Mouse (Mus musculus) mouse trophoblast stem cell (cell line): ENCODE data around the gene Hnrnpc.
"Not testable (repeated sequence)": the region's sequence is repeated elsewhere in the genome, so short reads cannot be mapped to it uniquely, and the experiment has no call there.

ENCODE experiments used
- in situ Hi-C, 2 experiments: fragments of 300-500 bp; cut with MseI, MboI; formaldehyde crosslinking; loops; 2 replicates in 1 of 2; 3 replicates in 1 of 2; pipeline ENCODE4 v1.15.1; 2025

Hnrnpc gene

GRCm38 (mm10) chr14:52103474-52103855 is 363 bp downstream of the Hnrnpc start:
- in situ Hi-C loops, result no loop called here

- in situ Hi-C loops, result no loop called here
Measured at GRCm38 (mm10) chr14:52101285-52102157, 2.3 kb downstream of the Hnrnpc start.

- in situ Hi-C loops, result no loop called here
Measured at GRCm38 (mm10) chr14:52100170-52100960, 3.5 kb downstream of the Hnrnpc start.

- in situ Hi-C loops, result no loop called here
Measured at GRCm38 (mm10) chr14:52099563-52099962, 4.3 kb downstream of the Hnrnpc start.

- in situ Hi-C loops, result not testable (repeated sequence)
Measured at GRCm38 (mm10) chr14:52098387-52098786, 5.4 kb downstream of the Hnrnpc start.

GRCm38 (mm10) chr14:52097191-52097590 is 6.6 kb downstream of the Hnrnpc start:
- in situ Hi-C loops, result not testable (repeated sequence)

GRCm38 (mm10) chr14:52094533-52094932 is 9.3 kb downstream of the Hnrnpc start:
- in situ Hi-C loops, result no loop called here

- in situ Hi-C loops, result no loop called here
Measured at GRCm38 (mm10) chr14:52083083-52083482, 20.7 kb downstream of the Hnrnpc start.

GRCm38 (mm10) chr14:52071599-52072137 is 32.2 kb downstream of the Hnrnpc start:
- in situ Hi-C loops, result no loop called here

GRCm38 (mm10) chr14:52066135-52066534 is 37.7 kb downstream of the Hnrnpc start:
- in situ Hi-C loops, result no loop called here

GRCm38 (mm10) chr14:52061798-52062197 is 42.0 kb downstream of the Hnrnpc start:
- in situ Hi-C loops, result no loop called here

GRCm38 (mm10) chr14:52060800-52061199 is 43.0 kb downstream of the Hnrnpc start:
- in situ Hi-C loops, result no loop called here

GRCm38 (mm10) chr14:52059982-52060381 is 43.8 kb downstream of the Hnrnpc start:
- in situ Hi-C loops, result no loop called here

- in situ Hi-C loops, result not testable (repeated sequence)
Measured at GRCm38 (mm10) chr14:52052720-52053119, 51.1 kb downstream of the Hnrnpc start.

GRCm38 (mm10) chr14:52045966-52046565 is 57.8 kb downstream of the Hnrnpc start:
- in situ Hi-C loops, result no loop called here

GRCm38 (mm10) chr14:52044901-52045678 is 58.7 kb downstream of the Hnrnpc start:
- in situ Hi-C loops, result no loop called here

GRCm38 (mm10) chr14:52043446-52043845 is 60.4 kb downstream of the Hnrnpc start:
- in situ Hi-C loops, result no loop called here

- in situ Hi-C loops, result not testable (repeated sequence)
Measured at GRCm38 (mm10) chr14:52042359-52042758, 61.5 kb downstream of the Hnrnpc start, which contains the start of gene Olfr221. Gene Olfr221, minus strand, starts transcription at chr14:52042459.

GRCm38 (mm10) chr14:52039332-52039731 is 64.5 kb downstream of the Hnrnpc start:
- in situ Hi-C loops, result no loop called here

- in situ Hi-C loops, result no loop called here
Measured at GRCm38 (mm10) chr14:52035926-52036325, 67.9 kb downstream of the Hnrnpc start.

GRCm38 (mm10) chr14:52026342-52026741 is 77.5 kb downstream of the Hnrnpc start:
- in situ Hi-C loops, result no loop called here
